Mouse (Mus musculus) hindbrain, embryonic 13.5 days (tissue): ENCODE data around the gene Rasal1. TPM values are rescaled to one million over a fixed set of nuclear protein-coding genes. Genes with fewer than 3 reads are reported as not detected.

Experiments
- ATAC-seq: fragments of 200-750 bp; cut with Nextera tagmentation; 2 replicates; pipeline ENCODE4 v1.8.0; 2017; ENCODE audit warnings: moderate TSS enrichment; ENCODE audit not compliant: low FRiP score
- H3K27ac ChIP-seq: fragments of 300-500 bp; sonication (generic); 2 replicates; pipeline ENCODE4 v1.5.1; 2015; ENCODE audit warnings: inconsistent platforms, mild to moderate bottlenecking, moderate library complexity
- H3K27me3 ChIP-seq: fragments of 300-500 bp; sonication (generic); 2 replicates; pipeline ENCODE4 v1.6.1; 2015; ENCODE audit warnings: mild to moderate bottlenecking, inconsistent platforms
- H3K36me3 ChIP-seq: fragments of 300-500 bp; sonication (generic); 2 replicates; pipeline ENCODE4 v1.6.1; 2015; ENCODE audit warnings: mild to moderate bottlenecking, inconsistent platforms
- H3K4me1 ChIP-seq: fragments of 300-500 bp; sonication (generic); replicated peaks from 2 replicates; pipeline ENCODE4 v1.6.1; 2015; ENCODE audit warnings: inconsistent platforms
- H3K4me2 ChIP-seq: fragments of 300-500 bp; sonication (generic); 2 replicates; pipeline ENCODE4 v1.6.1; 2015; ENCODE audit warnings: inconsistent platforms, mild to moderate bottlenecking, moderate library complexity
- H3K4me3 ChIP-seq: fragments of 300-500 bp; sonication (generic); 2 replicates; pipeline ENCODE4 v1.5.1; 2015; ENCODE audit warnings: mild to moderate bottlenecking, inconsistent platforms
- H3K9ac ChIP-seq: fragments of 300-500 bp; sonication (generic); 2 replicates; pipeline ENCODE4 v1.6.1; 2015; ENCODE audit warnings: mild to moderate bottlenecking, inconsistent platforms
- H3K9me3 ChIP-seq: fragments of 300-500 bp; sonication (generic); 2 replicates; pipeline ENCODE4 v1.6.1; 2016; ENCODE audit warnings: inconsistent platforms
- WGBS: fragments of 180-500 bp; shearing (Covaris S2); methylation state at CpG from one replicate; pipeline ENCODE4 v1.1.7; 2015; 5-methylcytosine and 5-hydroxymethylcytosine counted together
- polyA plus RNA-seq: library from polyadenylated mRNA; unstranded; fragments of >200 nt; fragmentation: Nextera tagmentation; extraction: Ambion mirVana; gene quantifications from 2 replicates; pipeline ENCODE4 v1.2.1, GENCODE M21; 2015

Gene Rasal1
- polyA plus RNA-seq, 1 experiment from 2014 or later, result 0.14 TPM

DNA sequence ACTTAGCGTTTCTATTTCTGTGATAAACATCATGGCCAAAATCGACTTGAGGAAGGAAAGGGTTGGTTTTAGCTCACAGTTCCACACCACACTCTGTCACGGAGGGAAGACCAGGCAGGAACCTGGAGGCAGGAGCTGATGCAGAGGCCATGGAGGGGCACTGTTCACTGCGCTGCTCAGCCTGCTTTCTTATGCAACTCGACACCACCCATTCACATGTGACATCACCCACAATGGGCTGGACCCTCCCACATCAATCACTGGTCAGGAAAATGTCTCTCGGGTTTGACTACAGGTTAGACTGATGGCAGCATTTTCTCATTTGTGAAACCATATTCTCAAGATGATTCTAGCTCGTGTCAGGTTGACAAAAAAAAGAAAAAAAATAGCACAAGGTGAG lies 72.4 kb downstream of the Rasal1 start:
- Histone ChIP-seq H3K27ac (no peak overlapping the region), H3K9ac (no peak overlapping the region), H3K9me3 (no peaks in the 10 kb centered on the region), H3K4me2 (no peak overlapping the region), H3K36me3 (no peaks in the 10 kb centered on the region), H3K4me3 (no peak overlapping the region), H3K27me3 (0 out of 2 replicates have a peak, but pooled peaks cover 6% of the 10 kb centered on the region), H3K4me1 (0 out of 2 replicates have a peak, but pooled peaks cover 4% of the 10 kb centered on the region)
- 64% methylated on average over 7 of the region's 7 CpGs for WGBS
- no peak for ATAC-seq

DNA sequence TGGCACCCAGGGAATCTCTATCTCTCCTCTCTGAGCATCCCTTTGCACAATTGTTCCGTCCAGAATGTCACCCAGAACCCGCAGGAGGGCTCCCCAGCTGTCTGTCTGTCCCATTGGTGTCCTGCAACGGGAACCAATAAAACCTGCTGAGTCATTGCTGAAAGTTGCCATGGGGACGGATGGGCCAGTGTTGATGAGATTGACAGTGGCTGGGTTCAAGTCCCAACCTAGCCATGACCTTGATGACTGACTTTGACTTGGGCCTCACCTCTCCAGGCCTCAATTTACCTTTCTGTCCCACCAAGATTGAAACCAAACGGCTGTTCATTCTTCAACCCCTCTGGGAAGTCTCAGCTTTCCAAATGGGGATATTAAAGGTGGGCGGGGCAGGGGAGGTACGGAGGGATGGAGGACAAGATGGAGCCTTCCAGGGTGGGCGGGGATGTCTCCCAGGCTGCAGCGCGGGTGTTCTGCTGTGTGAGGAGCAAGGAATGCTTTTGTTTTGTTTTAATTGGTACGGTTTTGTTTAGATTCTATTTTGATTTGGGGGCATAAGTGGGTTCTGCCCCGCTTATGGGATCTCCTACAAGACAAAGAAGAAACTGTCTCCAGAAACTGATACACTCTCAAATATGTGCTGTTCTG lies 77.3 kb downstream of the Rasal1 start:
- Histone ChIP-seq H3K4me2 (no peak overlapping the region), H3K9ac (no peak overlapping the region), H3K9me3 (no peaks in the 10 kb centered on the region), H3K27ac (no peak overlapping the region), H3K4me3 (no peak overlapping the region), H3K27me3 (peaks cover 9% of the 10 kb centered on the region; the same call in 1 of the 2 replicates), H3K36me3 (no peaks in the 10 kb centered on the region), H3K4me1 (no peaks in the 10 kb centered on the region)
- no peak for ATAC-seq
- WGBS, result 58% methylated on average over 12 of the region's 12 CpGs

Other genes starting within 250 kb of the Rasal1 start
- gene Lhx5, start 217.1 kb upstream of the Rasal1 start, polyA plus RNA-seq, result 48.9 and 50.7 TPM in 2 replicates
- 6.4 and 6.7 TPM in 2 replicates for gene Sdsl, start 176.0 kb upstream of the Rasal1 start, polyA plus RNA-seq
- not detected in 2 replicates for gene Sds, start 172.3 kb upstream of the Rasal1 start, polyA plus RNA-seq
- gene Plbd2, start 145.2 kb upstream of the Rasal1 start, polyA plus RNA-seq, result 31.8 and 32.3 TPM in 2 replicates
- 2.5 and 4.1 TPM in 2 replicates for gene Slc8b1, start 137.6 kb upstream of the Rasal1 start, polyA plus RNA-seq
- gene Tpcn1, start 60.1 kb upstream of the Rasal1 start, polyA plus RNA-seq, result 18.2 and 18.7 TPM in 2 replicates
- 2.4 and 2.6 TPM in 2 replicates for gene Iqcd, start 59.8 kb upstream of the Rasal1 start, polyA plus RNA-seq
- 26.2 TPM in 2 replicates for gene Rita1, start 36.2 kb upstream of the Rasal1 start, polyA plus RNA-seq
- 44.0 and 47.7 TPM in 2 replicates for gene Ddx54, start 36.1 kb upstream of the Rasal1 start, polyA plus RNA-seq
- 0.28 and 0.49 TPM in 2 replicates for gene Cfap73, start 14.6 kb upstream of the Rasal1 start, polyA plus RNA-seq
- 34.5 and 34.8 TPM in 2 replicates for gene Dtx1, start 63.1 kb downstream of the Rasal1 start, polyA plus RNA-seq
- 0.14 and 0.25 TPM in 2 replicates for gene Oas2, start 101.0 kb downstream of the Rasal1 start, polyA plus RNA-seq
- 0.65 and 0.69 TPM in 2 replicates for gene Oas3, start 128.8 kb downstream of the Rasal1 start, polyA plus RNA-seq
- gene Oas1e, start 146.7 kb downstream of the Rasal1 start, polyA plus RNA-seq, result 0.35 TPM in 1 of 2 replicates, not detected in the other
- 0.54 and 0.57 TPM in 2 replicates for gene Oas1c, start 163.7 kb downstream of the Rasal1 start, polyA plus RNA-seq
- not detected in 2 replicates for gene Oas1f, start 198.6 kb downstream of the Rasal1 start, polyA plus RNA-seq
- not detected in 2 replicates for gene Oas1h, start 212.6 kb downstream of the Rasal1 start, polyA plus RNA-seq
- gene Oas1g, start 238.8 kb downstream of the Rasal1 start, polyA plus RNA-seq, result 0.19 TPM in 1 of 2 replicates, not detected in the other